Mouse (Mus musculus): ENCODE data around the gene 1810046K07Rik. TPM values are rescaled to one million over a fixed set of nuclear protein-coding genes. Genes with fewer than 3 reads are reported as not detected.

The 1810046K07Rik gene
- total RNA-seq (2017): not detected in 2 replicates

GRCm38 (mm10) chr9:51328731-51329130, at the start of gene 1810046K07Rik:
Gene 1810046K07Rik (minus strand): TSS chr9:51328917.
- ATAC-seq (replicated peaks; ENCODE audit: low read depth, poor library complexity, severe bottlenecking): no peak

DNA sequence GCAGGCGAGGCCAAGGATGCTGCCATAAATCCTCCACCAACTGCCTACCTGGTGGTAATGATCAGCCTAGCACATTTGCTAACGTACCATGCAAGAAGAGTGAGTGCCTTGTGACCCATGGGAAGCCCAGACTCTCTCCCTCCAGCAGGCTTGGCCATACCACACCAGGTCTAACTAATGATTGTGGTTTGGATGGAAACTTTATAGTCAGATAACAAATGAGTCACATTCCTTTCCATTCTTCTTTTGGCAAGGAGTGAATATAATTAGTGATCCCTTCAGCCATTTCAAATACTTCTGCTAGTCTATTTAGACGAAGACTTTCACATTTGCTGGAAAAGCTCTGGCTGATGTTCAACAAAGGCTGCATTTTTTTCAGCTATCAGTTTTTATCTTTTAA, 40.8 kb upstream of the 1810046K07Rik start:
- no peak for ATAC-seq (replicated peaks; ENCODE audit: low read depth, poor library complexity, severe bottlenecking)

DNA sequence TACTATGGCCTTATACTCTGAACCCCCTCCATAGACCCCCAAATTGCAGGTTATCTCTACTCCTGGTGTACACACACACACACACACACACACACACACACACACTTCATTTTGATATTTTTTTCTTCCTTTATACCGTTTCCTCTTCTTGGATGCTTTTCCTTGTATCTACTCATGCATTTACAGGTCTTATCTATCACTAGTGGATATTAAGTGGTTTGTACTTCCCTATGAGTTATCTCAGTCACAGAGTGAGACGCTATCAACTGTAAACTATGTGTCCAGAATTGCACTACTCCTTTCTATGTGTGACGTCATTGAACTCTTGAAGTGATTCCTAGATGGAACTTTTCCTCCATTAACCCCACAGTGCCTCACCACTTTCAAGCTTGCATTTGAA, 38.4 kb upstream of the 1810046K07Rik start:
- no peak for ATAC-seq (replicated peaks; ENCODE audit: low read depth, poor library complexity, severe bottlenecking)

GRCm38 (mm10) chr9:51364059-51364458, 35.3 kb upstream of the 1810046K07Rik start:
- ATAC-seq (replicated peaks; ENCODE audit: low read depth, poor library complexity, severe bottlenecking): no peak

GRCm38 (mm10) chr9:51353511-51353910, 24.8 kb upstream of the 1810046K07Rik start:
- no peak for ATAC-seq (replicated peaks; ENCODE audit: low read depth, poor library complexity, severe bottlenecking)

DNA sequence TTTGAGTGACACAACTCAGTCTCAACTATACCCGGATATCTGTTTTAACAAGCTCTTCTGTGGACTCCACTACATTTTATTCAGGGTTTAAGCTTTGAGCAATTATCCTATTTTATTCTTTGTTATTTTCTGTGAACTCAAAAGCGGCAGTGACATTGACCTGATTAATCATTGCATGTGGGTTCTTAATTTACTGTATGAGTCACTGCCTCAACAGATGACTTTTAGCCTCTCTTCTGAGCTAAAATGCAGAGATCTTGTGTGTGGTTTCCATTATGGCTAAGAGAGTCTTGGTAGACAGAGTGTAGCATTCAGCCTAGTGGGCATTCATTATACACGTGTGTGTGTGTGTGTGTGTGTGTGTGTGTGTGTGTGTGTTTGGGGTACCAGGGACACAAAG, 24.2 kb upstream of the 1810046K07Rik start:
- no peak for ATAC-seq (replicated peaks; ENCODE audit: low read depth, poor library complexity, severe bottlenecking)

DNA sequence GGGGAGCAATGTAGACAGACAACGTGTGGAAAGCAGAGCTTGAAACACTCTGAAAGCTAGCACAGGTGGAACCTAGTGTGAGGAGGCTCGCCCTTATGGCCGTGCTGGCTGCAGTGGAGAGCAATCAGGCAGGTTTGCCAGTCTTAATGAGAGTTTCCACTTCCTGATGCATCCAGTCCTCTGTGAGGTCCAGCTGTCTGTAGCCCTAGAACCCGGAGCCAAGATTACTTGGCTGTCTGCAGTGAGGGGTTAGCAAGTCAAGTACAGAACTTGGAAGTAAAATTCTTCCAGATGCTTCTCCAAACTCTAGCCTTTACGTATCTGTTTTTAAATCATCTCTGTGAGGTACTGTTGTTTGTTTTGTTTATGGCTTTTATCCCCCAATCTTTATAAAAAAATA, 20.7 kb upstream of the 1810046K07Rik start:
- ATAC-seq (replicated peaks; ENCODE audit: low read depth, poor library complexity, severe bottlenecking): no peak

DNA sequence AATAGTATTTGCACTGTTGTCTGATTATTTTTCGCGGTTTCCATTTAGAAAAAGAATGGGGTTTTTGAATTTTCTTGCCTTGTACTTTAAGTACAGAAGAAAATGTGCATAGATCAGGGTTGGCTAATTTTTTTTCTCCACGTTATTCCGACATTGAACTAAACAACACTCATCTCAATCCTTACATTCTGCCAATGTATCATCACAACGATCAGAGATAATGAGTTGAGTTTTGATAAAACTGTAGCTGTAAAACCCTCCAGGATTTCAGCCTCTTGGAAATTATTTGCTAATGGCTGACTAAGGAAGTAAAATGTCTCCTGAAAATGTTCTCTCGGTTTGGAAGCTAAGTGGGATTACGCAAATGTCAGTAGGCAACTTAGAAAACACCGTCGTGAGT, 17.1 kb upstream of the 1810046K07Rik start:
- no peak for ATAC-seq (replicated peaks; ENCODE audit: low read depth, poor library complexity, severe bottlenecking)

DNA sequence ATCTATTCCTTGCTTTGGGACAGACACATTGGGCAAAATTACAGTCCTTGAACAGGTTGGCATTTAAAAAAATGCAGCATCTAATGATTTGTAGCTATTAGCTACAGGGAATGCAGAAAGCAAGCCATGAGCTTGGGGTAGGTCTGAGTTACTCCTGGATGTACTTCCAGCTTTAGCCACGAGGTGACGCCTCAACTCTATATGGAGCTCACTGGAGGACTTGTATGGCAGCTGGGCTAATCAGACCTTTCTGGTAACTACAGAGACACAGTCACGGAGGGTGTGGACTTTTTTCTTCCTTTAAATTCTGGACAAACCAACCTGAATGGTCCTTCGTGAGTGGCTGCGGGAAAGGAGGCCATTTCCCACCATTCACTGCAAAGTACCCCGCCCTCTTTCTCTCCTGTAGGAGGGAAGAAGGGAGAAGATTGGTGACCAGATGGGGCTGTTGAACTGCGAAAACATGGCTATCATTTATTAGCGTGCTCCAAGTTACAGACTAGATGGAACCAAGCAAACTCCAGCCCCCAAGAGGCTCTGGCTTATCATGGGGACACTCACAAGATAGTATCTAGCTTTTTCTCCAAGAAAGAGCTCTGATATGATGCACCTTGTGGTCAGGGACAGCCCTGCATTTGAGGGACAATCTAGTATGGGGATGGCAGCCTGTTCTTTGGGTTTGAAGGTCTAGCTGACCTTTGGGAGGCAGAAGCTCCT, 6.7 kb upstream of the 1810046K07Rik start:
- peak; percentile 99 for ATAC-seq (replicated peaks; ENCODE audit: low read depth, poor library complexity, severe bottlenecking)

DNA sequence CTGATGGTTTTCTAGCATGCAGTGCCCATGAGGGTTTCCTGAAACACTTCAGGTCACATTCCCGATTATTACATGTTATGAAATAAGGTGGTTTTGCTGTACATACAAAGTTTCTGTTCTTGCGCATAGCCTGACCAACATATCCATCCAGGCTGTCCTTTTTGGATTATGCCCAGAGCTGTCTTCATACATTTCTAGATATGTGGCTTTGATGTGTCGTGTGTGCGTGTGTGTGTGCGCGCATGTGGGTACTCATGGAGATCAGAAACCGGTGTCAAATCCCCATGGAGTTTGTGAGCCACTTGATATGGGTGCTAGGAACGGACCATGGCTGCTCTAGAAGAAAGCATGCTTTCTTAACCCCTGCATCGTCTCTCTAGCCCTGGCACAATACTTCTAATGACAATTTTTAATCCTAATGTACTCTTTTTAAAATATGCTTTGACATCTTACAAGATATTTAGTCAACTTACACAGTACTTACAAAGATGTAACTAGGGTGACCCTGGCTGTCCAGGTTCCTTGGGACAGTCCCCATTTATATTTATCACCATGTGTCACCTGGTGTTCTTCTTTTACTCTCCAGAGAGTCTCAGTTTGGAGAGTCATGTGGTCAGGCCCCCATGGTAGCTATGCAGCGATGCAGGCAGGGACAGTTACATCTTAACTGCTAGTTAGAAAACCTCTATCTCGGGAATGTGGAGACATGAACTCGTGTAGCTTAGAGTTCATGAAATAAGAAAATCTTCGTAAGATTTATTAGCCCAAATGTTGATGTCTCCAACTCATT, 2.9 kb upstream of the 1810046K07Rik start:
- ATAC-seq (replicated peaks; ENCODE audit: low read depth, poor library complexity, severe bottlenecking): no peak

GRCm38 (mm10) chr9:51327555-51327903, 1.2 kb downstream of the 1810046K07Rik start:
- no peak for ATAC-seq (replicated peaks; ENCODE audit: low read depth, poor library complexity, severe bottlenecking)

DNA sequence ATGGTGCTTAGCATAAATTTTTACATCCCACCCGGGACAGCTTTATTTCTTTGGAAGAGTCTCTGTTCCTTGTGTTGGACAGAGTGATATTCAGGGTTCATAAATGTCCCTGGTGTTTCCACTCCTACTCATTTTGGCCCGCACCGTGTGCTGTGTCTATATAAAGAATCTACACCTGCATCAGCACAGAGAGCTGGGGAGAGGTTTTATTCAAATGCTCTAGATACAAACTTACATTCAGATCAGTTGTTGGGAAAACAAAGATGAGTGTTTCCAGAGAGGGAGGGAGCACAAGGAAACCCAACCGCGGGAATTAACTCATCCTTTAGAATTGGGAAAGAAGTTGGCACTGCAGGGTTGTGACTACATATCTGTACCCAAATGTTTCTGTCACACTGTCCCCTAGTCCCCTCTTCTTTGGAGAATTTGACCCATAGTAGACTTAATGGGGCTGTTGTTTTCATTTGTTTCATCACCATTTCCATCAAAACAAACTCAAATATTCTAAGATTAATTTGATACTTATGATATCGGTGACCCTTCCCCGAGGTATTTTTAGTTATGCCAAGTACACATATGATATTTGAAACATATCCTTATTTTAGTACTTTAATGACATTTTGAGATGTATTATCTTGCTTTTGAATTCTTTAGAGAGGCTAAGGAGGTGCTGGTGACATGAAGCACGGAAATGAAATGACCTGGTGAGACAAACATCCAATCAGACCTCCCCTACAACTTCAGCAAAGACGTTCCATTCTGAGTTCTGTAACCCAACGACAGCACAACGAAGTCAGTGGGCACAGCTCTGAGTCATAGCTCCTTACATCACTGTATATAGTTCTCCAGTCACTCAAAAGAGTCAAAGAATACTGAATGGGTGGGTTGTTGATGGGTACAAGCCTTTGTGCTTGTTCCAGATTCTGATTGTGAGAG, 1.8 kb downstream of the 1810046K07Rik start:
- no peak for ATAC-seq (replicated peaks; ENCODE audit: low read depth, poor library complexity, severe bottlenecking)

DNA sequence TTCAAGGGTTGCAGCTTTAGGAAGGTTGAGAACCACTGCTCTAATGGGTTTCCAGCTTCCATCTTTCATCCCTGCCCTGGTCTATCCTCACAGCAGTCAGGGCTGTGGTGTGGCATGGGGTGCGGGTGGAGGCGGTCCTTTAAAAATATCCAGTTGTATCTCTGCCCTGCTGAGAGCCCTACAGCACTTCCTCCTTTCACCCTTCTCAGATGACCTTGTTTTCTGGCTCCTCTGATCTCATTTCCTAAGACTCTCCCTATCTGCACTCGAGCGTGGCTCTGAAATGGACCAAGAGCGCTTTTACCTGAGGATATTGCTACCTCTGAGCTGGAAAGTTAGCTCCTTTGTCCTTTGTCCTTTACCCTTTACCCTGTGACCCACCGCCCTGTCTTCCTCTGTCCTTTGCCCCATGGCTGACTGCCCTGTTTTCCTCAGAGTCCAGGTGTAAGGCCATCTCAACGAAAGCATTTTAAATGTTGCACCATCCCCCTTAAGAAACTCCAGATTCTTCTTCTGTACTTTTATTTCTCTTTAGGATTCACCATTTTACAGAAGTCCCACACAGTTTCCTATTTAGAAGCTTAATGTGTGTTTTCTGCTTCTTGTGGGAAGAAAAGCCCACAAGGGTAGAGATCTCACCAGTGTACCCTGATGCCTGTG, 4.2 kb downstream of the 1810046K07Rik start:
- ATAC-seq (replicated peaks; ENCODE audit: low read depth, poor library complexity, severe bottlenecking): peak; percentile 72

DNA sequence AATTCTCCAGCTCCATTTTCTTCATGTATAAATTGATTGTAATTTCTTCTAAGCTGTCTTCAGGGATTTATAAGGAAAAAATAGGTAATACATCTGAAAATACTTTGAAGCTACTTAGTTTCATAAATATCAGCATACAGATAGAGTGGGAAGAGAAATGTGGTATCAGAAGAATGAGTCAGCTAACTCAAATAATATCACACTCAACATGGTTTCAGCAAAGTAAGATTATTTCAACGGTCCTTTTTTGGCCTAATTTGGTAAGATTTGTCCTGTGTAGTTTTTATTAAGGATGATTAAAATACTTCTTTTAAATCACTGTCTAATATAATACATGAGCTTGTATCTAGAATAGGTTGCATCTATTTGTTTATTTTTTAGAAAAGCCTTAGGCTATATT, 8.6 kb downstream of the 1810046K07Rik start:
- ATAC-seq (replicated peaks; ENCODE audit: low read depth, poor library complexity, severe bottlenecking): no peak

DNA sequence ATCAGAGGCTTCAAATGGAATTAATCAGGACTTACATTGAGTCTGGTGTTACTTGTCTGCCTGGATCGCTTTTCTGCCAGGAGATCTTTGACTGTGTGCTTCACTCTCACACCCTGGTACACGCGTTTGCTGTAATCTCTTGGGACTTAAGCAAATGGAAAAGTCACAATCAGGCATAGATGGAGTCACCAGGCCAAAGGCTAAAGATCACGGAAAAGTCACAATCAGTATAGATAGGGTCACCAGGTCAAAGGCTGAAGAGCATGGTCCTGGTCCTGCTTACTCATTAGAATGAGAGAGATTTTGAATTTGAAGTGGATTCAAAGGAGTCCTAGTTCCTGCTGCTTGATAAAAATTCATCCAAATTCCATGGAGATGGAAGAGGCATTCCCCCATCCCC, 10.5 kb downstream of the 1810046K07Rik start:
- ATAC-seq (replicated peaks; ENCODE audit: low read depth, poor library complexity, severe bottlenecking): no peak

DNA sequence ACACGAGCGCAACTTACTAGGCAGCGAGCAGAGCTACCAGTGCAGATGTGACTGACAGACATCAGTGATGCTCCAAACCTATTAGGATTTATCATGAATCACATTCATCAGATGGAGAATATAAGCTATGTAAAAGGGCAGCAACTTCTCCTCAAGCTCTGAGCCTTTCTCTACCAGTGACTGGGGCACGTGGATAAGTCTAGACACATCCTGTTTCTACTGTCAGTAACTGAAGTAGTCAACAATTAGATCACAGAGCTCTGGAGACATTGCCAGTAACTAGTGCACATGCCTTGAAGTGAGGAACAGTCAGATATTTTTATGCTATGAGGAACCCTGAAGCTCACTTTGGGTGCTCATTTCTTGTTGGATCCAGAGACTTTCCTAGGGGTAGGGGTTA, 11.4 kb downstream of the 1810046K07Rik start:
- ATAC-seq (replicated peaks; ENCODE audit: low read depth, poor library complexity, severe bottlenecking): no peak

GRCm38 (mm10) chr9:51315402-51316063, 13.2 kb downstream of the 1810046K07Rik start:
- peak; percentile 67 for ATAC-seq (replicated peaks; ENCODE audit: low read depth, poor library complexity, severe bottlenecking)

DNA sequence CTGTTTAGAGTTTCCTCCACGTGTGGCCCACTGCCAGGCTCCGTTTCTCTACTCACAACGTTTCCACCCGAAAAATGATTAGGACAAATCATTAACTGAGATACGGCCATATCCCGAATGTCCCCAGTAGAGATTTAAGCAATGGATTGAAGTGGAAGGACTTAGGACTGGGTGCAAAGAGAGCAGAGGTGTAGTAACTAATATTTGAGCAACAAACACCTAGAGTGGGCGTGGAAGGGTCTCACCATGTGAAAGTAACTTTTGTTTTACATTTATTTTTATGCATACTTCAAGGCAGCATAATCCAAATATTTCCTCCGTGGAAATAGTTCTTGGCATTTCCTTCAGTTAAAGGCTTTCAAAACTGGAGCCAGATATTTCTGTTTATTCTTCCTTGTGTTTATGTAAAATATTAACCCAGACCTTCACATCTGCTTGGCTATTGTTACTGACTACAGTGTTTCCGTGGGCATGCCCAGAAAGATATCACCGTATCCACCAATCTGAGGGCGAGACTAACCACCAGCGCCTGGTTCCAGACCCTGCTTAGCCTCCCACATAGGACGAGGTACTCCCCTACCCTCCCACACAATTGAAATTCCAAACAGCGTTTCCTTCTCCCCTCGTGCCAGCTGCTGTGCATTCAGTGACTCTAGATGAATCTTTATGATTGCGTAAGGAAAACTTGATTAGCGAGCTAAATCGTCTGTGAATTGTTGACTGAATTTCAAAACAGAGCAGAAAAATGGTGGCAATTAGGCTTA, 16.0 kb downstream of the 1810046K07Rik start:
- no peak for ATAC-seq (replicated peaks; ENCODE audit: low read depth, poor library complexity, severe bottlenecking)

GRCm38 (mm10) chr9:51310515-51310914, 18.2 kb downstream of the 1810046K07Rik start:
- no peak for ATAC-seq (replicated peaks; ENCODE audit: low read depth, poor library complexity, severe bottlenecking)
